Mouse (Mus musculus): ENCODE measurements at regions not wholly inside any gene's neighbourhood (a gene's known extent, or its start where the extent isn't known, plus 50 kb on each side); places are given as distances from the start of the nearest gene placed in this dataset.

DNA sequence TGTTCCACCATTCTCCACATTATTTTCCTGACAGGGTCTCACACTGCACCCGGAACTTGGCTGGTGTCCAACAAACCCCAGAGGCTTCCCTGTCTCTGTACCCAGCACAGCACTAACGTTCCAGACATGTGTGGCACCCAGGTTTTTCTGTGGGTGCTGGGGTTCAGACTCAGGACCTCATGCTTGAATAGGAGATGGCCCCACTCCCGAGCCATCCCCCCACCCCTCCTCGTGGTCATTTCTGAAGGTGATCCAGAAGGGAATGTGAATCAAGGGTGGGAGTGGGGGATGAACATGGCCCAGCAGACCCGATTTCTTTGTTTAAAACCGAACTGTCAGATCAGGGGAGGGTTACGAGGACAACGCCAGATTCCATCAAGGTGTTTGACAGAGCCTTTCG is 245.6 kb downstream of the Tbc1d1 start:
- 60% methylated on average over 9 of the region's 9 CpGs for WGBS
- Histone ChIP-seq H3K27me3 (ENCODE audit: control insufficient read depth, insufficient read depth, low read length) (no peaks in the 10 kb centered on the region), H3K4me3 (replicated peaks; ENCODE audit: low read length) (no peak overlapping the region), H3K4me1 (ENCODE audit: control insufficient read depth, insufficient read depth, low read length) (peaks cover 4% of the 10 kb centered on the region; the same call in 1 of the 2 replicates), H3K9me3 (replicated peaks; ENCODE audit: control insufficient read depth, low read length) (no peaks in the 10 kb centered on the region), H3K27ac (ENCODE audit: low read length) (peak overlapping the region; percentile 58; the same call in 1 of the 2 replicates), H3K36me3 (ENCODE audit: control insufficient read depth, insufficient read depth, low read length) (no peaks in the 10 kb centered on the region), H3K9ac (ENCODE audit: low read length) (no peak overlapping the region; the same call in 1 of the 2 replicates), H3K4me2 (ENCODE audit: low read depth, low read length) (no peak overlapping the region)
- ATAC-seq (ENCODE audit: insufficient read depth, low FRiP score): no peak

- no peak for ATAC-seq (ENCODE audit: insufficient read depth, low FRiP score)
- peaks cover 4% of the 10 kb centered on the region; the same call in 1 of the 2 replicates for H3K4me1 ChIP-seq (ENCODE audit: control insufficient read depth, insufficient read depth, low read length)
Measured at GRCm38 (mm10) chr5:64403077-64403981, 247.2 kb downstream of the Tbc1d1 start.

GRCm38 (mm10) chr5:64403982-64404345 is 247.9 kb downstream of the Tbc1d1 start:
- Histone ChIP-seq H3K4me1 (ENCODE audit: control insufficient read depth, insufficient read depth, low read length) (peaks cover 4% of the 10 kb centered on the region; the same call in 1 of the 2 replicates), H3K27ac (ENCODE audit: low read length) (peak overlapping the region; percentile 2; the same call in 1 of the 2 replicates), H3K9me3 (replicated peaks; ENCODE audit: control insufficient read depth, low read length) (no peaks in the 10 kb centered on the region), H3K4me3 (replicated peaks; ENCODE audit: low read length) (no peak overlapping the region), H3K36me3 (ENCODE audit: control insufficient read depth, insufficient read depth, low read length) (no peaks in the 10 kb centered on the region), H3K27me3 (ENCODE audit: control insufficient read depth, insufficient read depth, low read length) (no peaks in the 10 kb centered on the region), H3K4me2 (ENCODE audit: low read depth, low read length) (no peak overlapping the region), H3K9ac (ENCODE audit: low read length) (no peak overlapping the region)
- ATAC-seq (ENCODE audit: insufficient read depth, low FRiP score): no peak
- 76% methylated on average over 7 of the region's 7 CpGs for WGBS

More at GRCm38 (mm10) chr5:64403077-64403981, 247.2 kb downstream of the Tbc1d1 start:
- Histone ChIP-seq H3K9ac (ENCODE audit: low read length) (no peak overlapping the region), H3K4me2 (ENCODE audit: low read depth, low read length) (no peak overlapping the region), H3K4me3 (replicated peaks; ENCODE audit: low read length) (no peak overlapping the region), H3K36me3 (ENCODE audit: control insufficient read depth, insufficient read depth, low read length) (no peaks in the 10 kb centered on the region), H3K27me3 (ENCODE audit: control insufficient read depth, insufficient read depth, low read length) (no peaks in the 10 kb centered on the region), H3K27ac (ENCODE audit: low read length) (peak overlapping the region; percentile 62), H3K9me3 (replicated peaks; ENCODE audit: control insufficient read depth, low read length) (no peaks in the 10 kb centered on the region)
- 75% methylated on average over 11 of the region's 11 CpGs for WGBS

DNA sequence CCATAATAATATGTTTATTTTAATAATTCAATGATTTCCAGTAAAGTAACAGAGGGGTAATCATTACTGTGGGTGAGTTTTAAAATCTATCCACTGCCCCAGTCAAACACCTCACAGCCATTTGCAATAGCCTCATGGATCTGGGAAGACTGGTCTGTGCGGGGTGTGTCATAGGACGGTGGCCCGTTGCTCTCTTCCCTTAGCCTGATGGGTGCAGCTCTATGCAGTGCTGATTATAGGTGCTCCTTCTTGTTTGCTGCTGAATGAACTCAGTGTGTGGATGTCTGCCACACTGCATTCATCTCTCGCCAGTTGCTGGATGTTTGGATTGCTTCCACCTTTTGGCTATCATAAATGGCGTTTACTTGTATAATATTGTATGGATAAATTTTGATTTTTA is 248.4 kb downstream of the Tbc1d1 start:
- Histone ChIP-seq H3K36me3 (ENCODE audit: control insufficient read depth, insufficient read depth, low read length) (no peaks in the 10 kb centered on the region), H3K27me3 (ENCODE audit: control insufficient read depth, insufficient read depth, low read length) (no peaks in the 10 kb centered on the region), H3K4me1 (ENCODE audit: control insufficient read depth, insufficient read depth, low read length) (peaks cover 4% of the 10 kb centered on the region; the same call in 1 of the 2 replicates), H3K4me2 (ENCODE audit: low read depth, low read length) (no peak overlapping the region), H3K9ac (ENCODE audit: low read length) (no peak overlapping the region), H3K9me3 (replicated peaks; ENCODE audit: control insufficient read depth, low read length) (no peaks in the 10 kb centered on the region), H3K27ac (ENCODE audit: low read length) (no peak overlapping the region), H3K4me3 (replicated peaks; ENCODE audit: low read length) (no peak overlapping the region)
- 0 out of 2 replicates have a peak, but pooled peaks have one; percentile 37 for ATAC-seq (ENCODE audit: insufficient read depth, low FRiP score)
- 87% methylated on average over 5 of the region's 5 CpGs for WGBS

DNA sequence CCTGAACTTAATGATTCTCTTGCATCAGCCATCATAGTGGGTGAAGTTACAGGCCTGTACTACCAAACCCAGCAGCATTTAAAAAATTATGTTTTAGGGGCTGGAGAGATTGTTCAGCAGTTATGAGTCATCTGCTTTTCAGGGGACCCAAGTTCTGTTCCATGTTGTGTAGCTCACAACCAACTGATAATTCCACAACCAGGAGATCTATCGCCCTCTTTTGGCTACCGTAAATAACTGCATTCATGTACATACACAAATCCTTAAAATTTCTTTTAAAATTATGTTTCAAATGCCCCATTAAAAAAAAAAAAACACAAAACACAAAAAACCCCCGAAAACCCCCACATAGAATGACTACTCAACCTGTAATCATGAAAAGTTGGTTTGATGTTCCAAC is 252.8 kb downstream of the Tbc1d1 start:
- H3K27me3 ChIP-seq (ENCODE audit: control insufficient read depth, insufficient read depth, low read length): no peaks in the 10 kb centered on the region
- H3K9me3 ChIP-seq (replicated peaks; ENCODE audit: control insufficient read depth, low read length): no peaks in the 10 kb centered on the region
- H3K4me2 ChIP-seq (ENCODE audit: low read depth, low read length): no peak overlapping the region
- WGBS: 75% methylated on average over 3 of the region's 3 CpGs
- ATAC-seq (ENCODE audit: insufficient read depth, low FRiP score): no peak
- H3K9ac ChIP-seq (ENCODE audit: low read length): no peak overlapping the region
- no peak overlapping the region for H3K4me3 ChIP-seq (replicated peaks; ENCODE audit: low read length)
- H3K36me3 ChIP-seq (ENCODE audit: control insufficient read depth, insufficient read depth, low read length): no peaks in the 10 kb centered on the region
- peaks cover 11% of the 10 kb centered on the region; the same call in 1 of the 2 replicates for H3K4me1 ChIP-seq (ENCODE audit: control insufficient read depth, insufficient read depth, low read length)
- H3K27ac ChIP-seq (ENCODE audit: low read length): no peak overlapping the region

DNA sequence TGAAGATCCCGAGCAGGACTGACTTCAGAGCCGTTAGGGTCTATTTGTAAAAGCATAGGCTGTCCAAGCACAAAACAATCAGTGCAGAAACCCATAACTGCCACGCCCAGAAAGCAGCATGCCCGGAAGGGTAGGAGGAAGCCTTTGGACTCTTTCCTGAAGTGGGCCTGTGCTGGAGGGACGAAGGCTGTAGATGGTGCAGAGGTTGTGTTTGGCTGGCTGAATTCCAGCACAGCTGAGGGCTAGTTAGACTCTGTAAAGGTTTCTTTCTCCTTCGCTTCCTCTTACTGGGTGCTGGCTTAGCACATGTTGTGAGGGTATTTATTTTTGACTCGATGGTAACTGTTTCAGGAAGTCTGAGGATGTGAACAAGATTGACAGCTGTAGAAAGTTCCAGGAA is 254.5 kb downstream of the Tbc1d1 start:
- no peak overlapping the region for H3K9ac ChIP-seq (ENCODE audit: low read length)
- peaks cover 11% of the 10 kb centered on the region; the same call in 1 of the 2 replicates for H3K4me1 ChIP-seq (ENCODE audit: control insufficient read depth, insufficient read depth, low read length)
- no peaks in the 10 kb centered on the region for H3K36me3 ChIP-seq (ENCODE audit: control insufficient read depth, insufficient read depth, low read length)
- H3K4me3 ChIP-seq (replicated peaks; ENCODE audit: low read length): no peak overlapping the region
- no peak overlapping the region for H3K4me2 ChIP-seq (ENCODE audit: low read depth, low read length)
- peak overlapping the region; percentile 60 for H3K27ac ChIP-seq (ENCODE audit: low read length)
- H3K27me3 ChIP-seq (ENCODE audit: control insufficient read depth, insufficient read depth, low read length): no peaks in the 10 kb centered on the region
- WGBS: 43% methylated on average over 7 of the region's 7 CpGs
- no peaks in the 10 kb centered on the region for H3K9me3 ChIP-seq (replicated peaks; ENCODE audit: control insufficient read depth, low read length)
- ATAC-seq (ENCODE audit: insufficient read depth, low FRiP score): peak; percentile 40; the same call in 1 of the 2 replicates

DNA sequence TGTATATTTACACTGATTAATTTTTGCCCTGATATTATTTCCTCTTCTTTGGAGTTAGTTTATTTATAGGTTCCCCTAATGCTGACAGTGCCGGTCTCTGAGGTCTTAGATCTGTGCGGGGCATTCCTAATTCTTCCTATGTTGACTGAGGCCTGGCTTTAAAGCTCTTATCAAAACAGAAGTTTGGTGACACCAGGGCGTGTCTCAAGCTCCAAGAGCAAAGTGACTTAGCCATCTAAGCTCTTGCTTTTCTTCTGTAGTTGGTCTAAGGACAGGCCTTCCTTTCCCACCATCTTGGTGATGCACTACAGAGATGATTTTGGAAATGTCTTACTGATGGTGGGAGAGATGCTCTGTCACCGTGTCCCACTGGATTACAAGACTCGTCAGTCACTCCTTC is 258.4 kb downstream of the Tbc1d1 start:
- 61% methylated on average over 5 of the region's 5 CpGs for WGBS
- Histone ChIP-seq H3K9me3 (replicated peaks; ENCODE audit: control insufficient read depth, low read length) (no peaks in the 10 kb centered on the region), H3K9ac (ENCODE audit: low read length) (no peak overlapping the region), H3K4me3 (replicated peaks; ENCODE audit: low read length) (no peak overlapping the region), H3K27me3 (ENCODE audit: control insufficient read depth, insufficient read depth, low read length) (no peaks in the 10 kb centered on the region), H3K4me2 (ENCODE audit: low read depth, low read length) (no peak overlapping the region), H3K27ac (ENCODE audit: low read length) (no peak overlapping the region), H3K36me3 (ENCODE audit: control insufficient read depth, insufficient read depth, low read length) (no peaks in the 10 kb centered on the region), H3K4me1 (ENCODE audit: control insufficient read depth, insufficient read depth, low read length) (peaks cover 11% of the 10 kb centered on the region; the same call in 1 of the 2 replicates)
- ATAC-seq (ENCODE audit: insufficient read depth, low FRiP score): no peak

DNA sequence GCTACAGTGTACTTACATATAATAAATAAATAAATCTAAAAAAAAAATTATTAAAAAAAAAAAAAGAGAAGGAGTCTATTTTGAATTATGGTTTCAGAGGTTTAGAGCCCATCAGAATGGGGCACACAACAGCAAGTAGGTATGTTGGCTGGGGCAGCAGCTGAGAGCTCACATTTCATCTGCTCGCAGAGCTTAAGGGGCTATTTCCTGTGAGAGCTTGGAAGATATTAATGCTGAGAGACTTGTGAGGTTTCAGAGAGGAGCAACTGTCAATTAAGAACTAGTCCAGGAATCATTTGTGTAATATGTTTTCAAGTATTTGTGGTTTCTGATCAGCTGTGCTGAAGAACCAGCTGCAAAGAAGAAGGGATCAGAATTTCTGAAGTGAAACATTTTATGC is 263.3 kb downstream of the Tbc1d1 start:
- Histone ChIP-seq H3K9ac (ENCODE audit: low read length) (no peak overlapping the region), H3K4me2 (ENCODE audit: low read depth, low read length) (no peak overlapping the region), H3K4me3 (replicated peaks; ENCODE audit: low read length) (no peak overlapping the region), H3K27me3 (ENCODE audit: control insufficient read depth, insufficient read depth, low read length) (no peaks in the 10 kb centered on the region), H3K4me1 (ENCODE audit: control insufficient read depth, insufficient read depth, low read length) (peaks cover 10% of the 10 kb centered on the region), H3K27ac (ENCODE audit: low read length) (no peak overlapping the region), H3K9me3 (replicated peaks; ENCODE audit: control insufficient read depth, low read length) (peaks cover 5% of the 10 kb centered on the region; the same call in 1 of the 2 replicates), H3K36me3 (ENCODE audit: control insufficient read depth, insufficient read depth, low read length) (no peaks in the 10 kb centered on the region)
- no peak for ATAC-seq (ENCODE audit: insufficient read depth, low FRiP score)
- 73% methylated on average over 1 of the region's 1 CpGs for WGBS
